Mouse (Mus musculus) liver, embryonic 11.5 days (tissue): ENCODE data around the gene Krtap5-4. TPM values are rescaled to one million over a fixed set of nuclear protein-coding genes. Genes with fewer than 3 reads are reported as not detected.
"Not testable (repeated sequence)": the region's sequence is repeated elsewhere in the genome, so short reads cannot be mapped to it uniquely, and the experiment has no call there.

Source experiments
- ATAC-seq: fragments of 200-750 bp; cut with Nextera tagmentation; replicated peaks from 2 replicates; pipeline ENCODE4 v1.8.0; 2017; ENCODE audit warnings: moderate number of reproducible peaks, mild to moderate bottlenecking, moderate TSS enrichment, moderate library complexity; ENCODE audit not compliant: low FRiP score
- DNase-seq: peaks from one replicate; pipeline ENCODE4 v3.0.0-alpha.2; 2017; ENCODE audit warnings: low spot score
- H3K27ac ChIP-seq: fragments of 300-500 bp; sonication (generic); 2 replicates; pipeline ENCODE4 v1.5.1; 2014; ENCODE audit warnings: mild to moderate bottlenecking, low read depth, low read length, control low read depth
- H3K27me3 ChIP-seq: fragments of 300-500 bp; sonication (generic); replicated peaks from 2 replicates; pipeline ENCODE4 v1.6.1; 2014; ENCODE audit warnings: low read length, mixed read lengths; ENCODE audit not compliant: control insufficient read depth, insufficient read depth
- H3K36me3 ChIP-seq: fragments of 300-500 bp; sonication (generic); 2 replicates; pipeline ENCODE4 v1.6.1; 2014; ENCODE audit warnings: mild to moderate bottlenecking, low read length, moderate library complexity, mixed read lengths; ENCODE audit not compliant: control insufficient read depth, insufficient read depth
- H3K4me1 ChIP-seq: fragments of 300-500 bp; sonication (generic); replicated peaks from 2 replicates; pipeline ENCODE4 v1.6.1; 2014; ENCODE audit warnings: low read length, mixed read lengths; ENCODE audit not compliant: control insufficient read depth, insufficient read depth
- H3K4me2 ChIP-seq: fragments of 300-500 bp; sonication (generic); 2 replicates; pipeline ENCODE4 v1.6.1; 2014; ENCODE audit warnings: mild to moderate bottlenecking, control low read depth, moderate library complexity
- H3K4me3 ChIP-seq: fragments of 300-500 bp; sonication (generic); 2 replicates; pipeline ENCODE4 v1.5.1; 2014; ENCODE audit warnings: low read depth, low read length, control low read depth
- H3K9ac ChIP-seq: fragments of 300-500 bp; sonication (generic); 2 replicates; pipeline ENCODE4 v1.6.1; 2014; ENCODE audit warnings: low read depth, low read length, control low read depth
- H3K9me3 ChIP-seq: fragments of 300-500 bp; sonication (generic); 2 replicates; pipeline ENCODE4 v1.6.1; 2016; ENCODE audit warnings: low read length, inconsistent platforms, mixed read lengths; ENCODE audit not compliant: control insufficient read depth
- WGBS: fragments of 180-500 bp; shearing (Covaris S2); extraction: QIAGEN DNeasy Blood & Tissue Kit; methylation state at CpG from one replicate; pipeline ENCODE4 v1.1.7; 2014; 5-methylcytosine and 5-hydroxymethylcytosine counted together
- polyA plus RNA-seq: library from polyadenylated mRNA; unstranded; fragments of >200 nt; fragmentation: Nextera tagmentation; extraction: Ambion mirVana; gene quantifications from 2 replicates; pipeline ENCODE4 v1.2.1, GENCODE M21; 2014

The Krtap5-4 gene
- polyA plus RNA-seq, 1 experiment from 2014 or later = not detected

DNA sequence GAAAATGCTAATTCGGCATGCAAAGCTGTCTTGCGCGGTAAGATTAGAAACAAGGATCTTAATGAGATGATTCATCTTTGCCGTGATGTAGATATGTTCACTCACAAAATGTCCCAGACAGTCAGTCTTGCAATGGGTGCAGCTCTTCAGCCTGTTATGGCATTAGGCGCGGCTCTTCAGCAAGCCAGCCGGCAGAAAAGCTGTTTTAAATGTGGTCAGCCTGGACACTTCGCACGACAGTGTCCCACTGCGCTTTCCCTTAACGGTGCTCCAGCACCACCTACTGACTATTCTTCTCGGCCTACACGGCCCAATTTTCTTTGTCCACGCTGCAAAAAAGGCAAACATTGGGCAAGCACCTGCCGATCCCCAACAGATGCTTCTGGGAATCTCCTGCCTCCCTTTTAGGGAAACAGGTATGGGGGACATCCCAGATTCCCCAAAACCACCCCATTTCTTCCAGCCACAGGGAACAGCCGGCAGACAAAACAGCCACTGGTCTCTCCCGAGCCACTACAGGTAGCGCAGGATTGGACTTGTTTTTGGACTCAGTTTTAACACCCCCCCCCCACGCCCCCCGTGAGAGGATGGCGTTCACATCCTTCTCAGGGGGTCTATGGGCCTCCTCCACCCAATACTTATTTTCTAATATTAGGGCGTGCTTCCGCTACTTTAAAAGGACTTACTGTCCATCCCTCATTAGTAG, 18.1 kb upstream of the Krtap5-4 start:
- DNase-seq (no peak), ATAC-seq (no peak; the same call in 1 of the 2 replicates)
- Histone ChIP-seq H3K9ac (no peak overlapping the region), H3K27me3 (peaks cover 19% of the 10 kb centered on the region), H3K4me1 (peaks cover 6% of the 10 kb centered on the region; the same call in 1 of the 2 replicates), H3K27ac (no peak overlapping the region), H3K4me3 (peak overlapping the region; percentile 51), H3K36me3 (no peaks in the 10 kb centered on the region), H3K4me2 (peak overlapping the region; percentile 84), H3K9me3 (no peaks in the 10 kb centered on the region)
- 25% methylated on average over 23 of the region's 23 CpGs for WGBS

DNA sequence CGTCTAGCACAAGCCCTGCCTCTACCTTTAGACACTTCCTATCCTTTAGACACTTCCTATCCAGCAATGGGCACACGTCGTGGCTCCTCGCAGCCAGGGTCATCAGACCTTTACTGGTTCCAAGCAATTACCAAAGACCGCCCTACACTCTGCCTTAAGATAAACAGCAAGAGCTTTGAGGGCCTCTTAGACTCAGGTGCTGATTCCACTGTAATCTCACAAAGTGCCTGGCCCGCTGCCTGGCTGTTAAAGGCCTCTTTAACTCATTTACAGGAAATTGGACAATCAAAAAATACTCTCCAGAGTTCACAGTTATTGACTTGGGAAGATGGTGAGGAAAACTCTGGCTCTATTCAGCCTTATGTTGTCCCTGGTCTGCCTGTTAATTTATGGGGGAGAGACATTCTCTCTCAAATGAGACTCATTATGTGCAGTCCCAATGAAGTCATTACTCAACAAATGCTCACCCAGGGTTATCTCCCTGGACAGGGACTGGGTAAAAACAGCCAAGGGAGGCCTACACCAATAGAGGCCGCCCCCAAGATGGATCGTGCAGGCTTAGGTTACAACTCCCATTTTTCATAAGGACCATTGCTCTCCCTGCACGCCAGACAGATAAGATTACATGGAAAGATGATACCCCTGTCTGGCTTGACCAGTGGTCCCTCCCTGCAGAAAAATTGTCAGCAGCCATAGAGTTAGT, 17.3 kb upstream of the Krtap5-4 start:
- H3K9me3 ChIP-seq, ATAC-seq, H3K27ac ChIP-seq, DNase-seq, H3K4me3 ChIP-seq, H3K4me2 ChIP-seq, H3K36me3 ChIP-seq, H3K4me1 ChIP-seq, H3K9ac ChIP-seq: not testable (repeated sequence)
- WGBS = 53% methylated on average over 9 of the region's 9 CpGs
- peaks cover 19% of the 10 kb centered on the region for H3K27me3 ChIP-seq

DNA sequence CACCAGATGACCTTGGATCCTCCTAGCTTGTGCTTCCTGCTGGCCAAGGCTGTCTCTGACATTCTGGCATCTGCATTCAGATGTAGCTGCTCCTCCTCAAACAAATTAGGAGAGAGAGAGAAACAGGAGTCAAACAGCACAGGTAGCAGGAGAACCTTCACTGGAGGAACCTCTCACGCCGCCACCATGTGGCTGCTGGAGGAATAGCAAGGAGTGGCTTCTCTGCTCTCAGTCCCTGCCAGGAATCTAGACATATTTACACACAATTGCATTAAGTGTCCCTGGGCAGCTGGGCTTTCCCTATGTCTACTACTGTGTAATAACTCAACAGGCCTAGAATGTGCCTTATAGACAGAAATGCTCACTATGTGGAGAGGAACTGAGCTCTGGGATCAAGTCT, 9.5 kb upstream of the Krtap5-4 start:
- DNase-seq, H3K9ac ChIP-seq, H3K4me1 ChIP-seq, ATAC-seq, H3K4me3 ChIP-seq, H3K27me3 ChIP-seq, H3K27ac ChIP-seq, H3K4me2 ChIP-seq, H3K36me3 ChIP-seq, H3K9me3 ChIP-seq: not testable (repeated sequence)
- WGBS = 0% methylated on average over 2 of the region's 2 CpGs

DNA sequence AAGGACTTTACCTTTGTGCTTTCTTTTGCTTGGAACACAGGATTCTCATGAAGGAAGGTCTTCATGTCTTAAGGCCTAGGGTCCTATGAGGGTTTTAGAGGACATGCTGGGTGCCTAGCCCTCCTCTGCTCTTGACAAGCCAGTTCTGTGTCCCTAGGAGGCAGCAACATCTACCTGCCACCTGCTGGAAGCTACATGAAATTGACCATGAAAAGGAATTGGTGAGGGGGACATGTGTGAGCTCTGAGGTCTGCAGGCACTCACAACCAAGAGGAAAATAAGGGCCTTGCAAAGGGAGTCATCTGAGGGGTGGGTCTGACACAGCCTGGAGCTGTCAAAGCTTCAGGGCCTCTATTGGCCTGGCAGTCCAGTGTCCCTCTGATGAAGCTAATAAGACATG, 7.9 kb upstream of the Krtap5-4 start:
- no peak for ATAC-seq
- H3K9ac ChIP-seq = no peak overlapping the region
- no peaks in the 10 kb centered on the region for H3K36me3 ChIP-seq
- DNase-seq = no peak
- H3K9me3 ChIP-seq = no peaks in the 10 kb centered on the region
- no peak overlapping the region for H3K4me2 ChIP-seq
- no peaks in the 10 kb centered on the region for H3K27me3 ChIP-seq
- no peak overlapping the region for H3K27ac ChIP-seq
- H3K4me1 ChIP-seq = no peaks in the 10 kb centered on the region
- no peak overlapping the region for H3K4me3 ChIP-seq

DNA sequence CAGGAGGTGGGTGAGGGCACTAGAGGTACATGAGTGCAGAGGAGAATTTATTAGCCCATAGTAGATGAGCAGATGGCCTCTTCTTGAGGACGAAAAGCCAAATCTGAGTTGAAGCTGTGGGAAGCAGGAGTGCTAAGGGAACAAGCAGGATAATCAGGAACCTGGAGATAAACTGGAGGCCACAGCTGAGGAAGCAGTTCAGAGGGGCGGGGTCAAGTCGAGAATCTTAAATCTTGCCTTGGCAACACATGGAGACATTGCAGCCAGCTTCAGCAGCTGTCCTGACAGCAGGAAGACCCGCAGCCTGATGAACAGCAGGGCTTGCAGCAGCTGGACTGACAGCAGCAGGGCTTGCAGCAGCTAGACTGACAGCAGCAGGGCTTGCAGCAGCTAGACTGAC, 7.2 kb upstream of the Krtap5-4 start:
- not testable (repeated sequence) for H3K27me3 ChIP-seq, ATAC-seq, H3K36me3 ChIP-seq, H3K27ac ChIP-seq, H3K4me1 ChIP-seq, H3K4me2 ChIP-seq, H3K9ac ChIP-seq, H3K9me3 ChIP-seq, H3K4me3 ChIP-seq, DNase-seq
- WGBS = 19% methylated on average over 4 of the region's 4 CpGs

GRCm38 (mm10) chr7:142297018-142297417, 6.3 kb upstream of the Krtap5-4 start, which contains the start of gene Krtap5-1:
Gene Krtap5-1 (minus strand): TSS chr7:142297118.
- H3K4me3 ChIP-seq, DNase-seq, H3K4me2 ChIP-seq, H3K36me3 ChIP-seq, H3K9me3 ChIP-seq, H3K27ac ChIP-seq, H3K27me3 ChIP-seq, H3K4me1 ChIP-seq, ATAC-seq, H3K9ac ChIP-seq: not testable (repeated sequence)

GRCm38 (mm10) chr7:142303929-142304328, 580 bp downstream of the Krtap5-4 start:
- ATAC-seq, H3K9ac ChIP-seq, H3K4me1 ChIP-seq, H3K9me3 ChIP-seq, DNase-seq, H3K36me3 ChIP-seq, H3K27me3 ChIP-seq, H3K4me3 ChIP-seq, H3K4me2 ChIP-seq, H3K27ac ChIP-seq: not testable (repeated sequence)
- WGBS = 78% methylated on average over 1 of the region's 1 CpGs

DNA sequence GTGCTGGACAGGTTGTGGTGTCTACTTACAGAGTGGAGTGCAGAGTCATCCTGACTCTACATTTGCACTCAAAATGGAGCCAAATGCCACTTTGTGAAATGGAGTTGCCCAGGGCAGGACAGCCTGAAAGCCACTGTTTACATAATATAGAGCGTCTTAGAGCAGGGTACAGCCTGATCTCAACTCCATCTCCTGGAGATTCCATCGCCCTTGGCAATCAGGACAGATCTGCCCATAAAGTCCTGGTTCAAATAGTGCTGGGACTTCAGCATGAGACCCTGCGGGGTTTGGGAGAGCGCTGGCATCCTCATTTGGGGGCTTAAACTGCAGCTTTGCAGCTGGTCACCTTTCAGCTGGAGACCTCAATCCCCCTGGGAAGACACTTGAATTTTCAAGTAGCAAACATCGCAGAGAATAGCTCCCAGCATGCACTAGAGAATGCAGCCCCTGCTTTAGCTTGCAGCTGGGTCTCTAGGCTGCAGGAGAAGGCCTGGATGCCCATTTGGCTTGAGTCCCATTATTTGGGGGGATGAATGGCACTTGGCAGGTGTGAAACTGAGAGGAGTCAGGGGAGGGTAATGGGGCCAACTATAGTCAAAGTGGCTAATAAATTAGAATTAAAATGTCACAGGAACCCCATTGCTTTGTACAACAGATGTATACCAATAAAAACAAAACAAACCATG, 11.4 kb downstream of the Krtap5-4 start:
- peaks cover 6% of the 10 kb centered on the region for H3K4me1 ChIP-seq
- H3K9me3 ChIP-seq = no peaks in the 10 kb centered on the region
- no peak overlapping the region for H3K4me2 ChIP-seq
- no peaks in the 10 kb centered on the region for H3K36me3 ChIP-seq
- ATAC-seq = no peak
- no peak overlapping the region for H3K9ac ChIP-seq
- no peak for DNase-seq
- H3K27ac ChIP-seq = no peak overlapping the region
- 66% methylated on average over 5 of the region's 5 CpGs for WGBS
- H3K27me3 ChIP-seq = no peaks in the 10 kb centered on the region
- H3K4me3 ChIP-seq = no peak overlapping the region
